Comparison of ENCODE assay signal across 8 mouse cellular contexts in genomic region chr7:110108524-110108923, GRCm38 (mm10). TPM values are rescaled to one million over a fixed set of nuclear protein-coding genes. Genes with fewer than 3 reads are reported as not detected.
DNase-seq lines count a peak whose midpoint lies in the region; ATAC-seq and TF ChIP-seq lines count a peak whose summit lies in the region.
"Not testable (repeated sequence)": the region's sequence is repeated elsewhere in the genome, so short reads cannot be mapped to it uniquely, and the experiment has no call there.

No protein-coding gene starts in this region.

- not testable (repeated sequence) for ATAC-seq in heart, embryonic 15.5 days (replicated peaks; ENCODE audit: insufficient number of reproducible peaks, insufficient read depth, low FRiP score, low read depth); kidney, embryonic 16.5 days (ENCODE audit: low FRiP score, low TSS enrichment); liver, embryonic 13.5 days (ENCODE audit: low read depth); stomach, embryonic 16.5 days (ENCODE audit: insufficient read depth, low FRiP score)

- H3K4me2 ChIP-seq in heart, embryonic 15.5 days = peak overlapping the region; percentile 50; the same call in 1 of the 2 replicates
- H3K4me2 ChIP-seq in kidney, embryonic 16.5 days (replicated peaks; ENCODE audit: low read depth, low read length); stomach, embryonic 16.5 days (ENCODE audit: low read depth, low read length): not testable (repeated sequence)
- H3K4me2 ChIP-seq in liver, embryonic 13.5 days = peak overlapping the region; percentile 50; the same call in 1 of the 2 replicates

- TF ChIP-seq EP300 in ES-Bruce4 (IDR thresholded peaks at IDR 0.05; ENCODE audit: insufficient read depth, low read depth, low read length) = not testable (repeated sequence)

- not testable (repeated sequence) for TF ChIP-seq POLR2A in ES-Bruce4 (IDR thresholded peaks at IDR 0.05; ENCODE audit: insufficient read depth, low read length); bone marrow macrophage, adult 2 months (IDR thresholded peaks at IDR 0.05; ENCODE audit: borderline replicate concordance, low read depth, low read length)

- H3K9ac ChIP-seq in ES-Bruce4 (ENCODE audit: low read depth, poor library complexity, severe bottlenecking) = peak overlapping the region; percentile 64; the same call in 1 of the 2 replicates
- not testable (repeated sequence) for H3K9ac ChIP-seq in heart, embryonic 15.5 days; liver, embryonic 13.5 days
- H3K9ac ChIP-seq in kidney, embryonic 16.5 days (replicated peaks; ENCODE audit: low read length) = peak overlapping the region; percentile 63; the same call in 1 of the 2 replicates
- H3K9ac ChIP-seq in stomach, embryonic 16.5 days (ENCODE audit: low read length) = peak overlapping the region; percentile 64; the same call in 1 of the 2 replicates

- WGBS in heart, embryonic 15.5 days = 89% methylated on average over 3 of the region's 3 CpGs
- WGBS in kidney, embryonic 16.5 days = 87% methylated on average over 3 of the region's 3 CpGs
- 83% methylated on average over 3 of the region's 3 CpGs for WGBS in liver, embryonic 13.5 days (ENCODE audit: insufficient replicate concordance)
- 93% methylated on average over 3 of the region's 3 CpGs for WGBS in macrophage (ENCODE audit: missing documents)
- WGBS in stomach, embryonic 16.5 days = 93% methylated on average over 3 of the region's 3 CpGs

- H3K27ac ChIP-seq in ES-Bruce4 (ENCODE audit: insufficient read depth, low read length) = 0 out of 2 replicates have a peak overlapping the region, but pooled peaks have one; percentile 29
- peak overlapping the region; percentile 75 for H3K27ac ChIP-seq in bone marrow macrophage, adult 2 months (ENCODE audit: insufficient read depth, low read depth, low read length)
- peak overlapping the region; percentile 80 for H3K27ac ChIP-seq in gastrocnemius, adult 2 months
- H3K27ac ChIP-seq in heart, embryonic 15.5 days = peak overlapping the region; percentile 77
- H3K27ac ChIP-seq in kidney, embryonic 16.5 days (ENCODE audit: low read length) = not testable (repeated sequence)
- H3K27ac ChIP-seq in liver, embryonic 13.5 days = 0 out of 2 replicates have a peak overlapping the region, but pooled peaks have one; percentile 35
- peak overlapping the region; percentile 83 for H3K27ac ChIP-seq in macrophage
- peak overlapping the region; percentile 80 for H3K27ac ChIP-seq in stomach, embryonic 16.5 days (ENCODE audit: low read length)

- H3K79me2 ChIP-seq in macrophage (ENCODE audit: inconsistent target) = not testable (repeated sequence)

- H3K9me3 ChIP-seq in ES-Bruce4 (replicated peaks; ENCODE audit: control insufficient read depth, insufficient read depth, low read length, poor library complexity, severe bottlenecking); heart, embryonic 15.5 days (replicated peaks); kidney, embryonic 16.5 days (ENCODE audit: low read length); liver, embryonic 13.5 days (replicated peaks); stomach, embryonic 16.5 days (replicated peaks; ENCODE audit: control insufficient read depth, low read length): not testable (repeated sequence)

- not testable (repeated sequence) for DNase-seq in gastrocnemius, adult 2 months; liver, embryonic 13.5 days

- H3K36me3 ChIP-seq in ES-Bruce4 (ENCODE audit: control insufficient read depth, insufficient read depth, low read length, poor library complexity, severe bottlenecking); heart, embryonic 15.5 days; kidney, embryonic 16.5 days (ENCODE audit: insufficient read depth, low read length); liver, embryonic 13.5 days; macrophage (ENCODE audit: inconsistent target); stomach, embryonic 16.5 days (ENCODE audit: control insufficient read depth, insufficient read depth, low read length): not testable (repeated sequence)

- not testable (repeated sequence) for H3K27me3 ChIP-seq in ES-Bruce4 (ENCODE audit: control insufficient read depth, insufficient read depth, low read length, poor library complexity, severe bottlenecking); heart, embryonic 15.5 days; kidney, embryonic 16.5 days (ENCODE audit: insufficient read depth, low read length); liver, embryonic 13.5 days; stomach, embryonic 16.5 days (ENCODE audit: control insufficient read depth, insufficient read depth, low read length)

- H3K4me3 ChIP-seq in ES-Bruce4 (ENCODE audit: low read depth, low read length); gastrocnemius, adult 2 months; heart, embryonic 15.5 days; kidney, embryonic 16.5 days (ENCODE audit: low read length); liver, embryonic 13.5 days (replicated peaks); macrophage (ENCODE audit: inconsistent target); stomach, embryonic 16.5 days (replicated peaks; ENCODE audit: low read length): not testable (repeated sequence)
- H3K4me3 ChIP-seq in bone marrow macrophage, adult 2 months (ENCODE audit: insufficient read depth, low read length) = peak overlapping the region; percentile 35; the same call in 1 of the 2 replicates

- TF ChIP-seq CTCF in ES-Bruce4 (IDR thresholded peaks at IDR 0.05; ENCODE audit: low read depth, low read length); bone marrow macrophage, adult 2 months (IDR thresholded peaks at IDR 0.05; ENCODE audit: low read depth, low read length); gastrocnemius, adult 2 months (IDR thresholded peaks at IDR 0.05): not testable (repeated sequence)

- not testable (repeated sequence) for H3K4me1 ChIP-seq in ES-Bruce4 (ENCODE audit: control insufficient read depth, insufficient read depth, low read length)
- H3K4me1 ChIP-seq in bone marrow macrophage, adult 2 months (ENCODE audit: control insufficient read depth, insufficient read depth, low read length) = peaks cover 12% of the 10 kb centered on the region
- peaks cover 16% of the 10 kb centered on the region for H3K4me1 ChIP-seq in heart, embryonic 15.5 days (replicated peaks)
- H3K4me1 ChIP-seq in kidney, embryonic 16.5 days (ENCODE audit: insufficient read depth, low read length) = peaks cover 14% of the 10 kb centered on the region
- H3K4me1 ChIP-seq in liver, embryonic 13.5 days (replicated peaks) = peaks cover 26% of the 10 kb centered on the region
- H3K4me1 ChIP-seq in stomach, embryonic 16.5 days (ENCODE audit: control insufficient read depth, insufficient read depth, low read length) = peaks cover 13% of the 10 kb centered on the region

- intact Hi-C loops in gastrocnemius, adult 2 months (cut with DNase I) = not testable (repeated sequence)

RNA-seq across cellular contexts. Expression of gene Wee1, which starts 13.3 kb away (rescaled TPM):
- 58.7 and 60.1 TPM in 2 replicates for polyA plus RNA-seq in ES-Bruce4 (2011; ENCODE audit: insufficient read depth, insufficient read length, low read depth, missing spikeins)
- polyA plus RNA-seq in bone marrow macrophage, adult 2 months (2012; ENCODE audit: insufficient read depth, insufficient read length, missing spikeins) = 7.1 and 7.2 TPM in 2 replicates
- total RNA-seq in gastrocnemius, adult 2 months (2021) = 1 to 10 TPM in 1 of 2 experiments, under 1 TPM in 1; 0.97 to 3.6 TPM
- polyA plus RNA-seq in heart, embryonic 15.5 days (2015; fragmentation: Nextera tagmentation; extraction: Ambion mirVana) = 22.5 and 25.5 TPM in 2 replicates
- polyA plus RNA-seq in kidney, embryonic 16.5 days (2015; fragmentation: Nextera tagmentation; extraction: Ambion mirVana) = 20.6 TPM in 2 replicates
- 10.2 and 12.2 TPM in 2 replicates for polyA plus RNA-seq in liver, embryonic 13.5 days (2015; fragmentation: Nextera tagmentation; extraction: Ambion mirVana)
- total RNA-seq in macrophage (2018; cell fraction: chromatin; rRNA removed) = 1 to 10 TPM in 25 of 26 experiments, under 1 TPM in 1; 0.83 to 9.7 (median 3.1) TPM
- total RNA-seq in macrophage (2018; cell fraction: cytosol; rRNA removed) = 10 to 100 TPM in 5 of 26 experiments, 1 to 10 TPM in 21; 3.3 to 13.9 (median 7.7) TPM
- total RNA-seq in macrophage (2018; cell fraction: nucleus; rRNA removed) = 10 to 100 TPM in 3 of 26 experiments, 1 to 10 TPM in 23; 3.3 to 20.2 (median 5.0) TPM
- polyA plus RNA-seq in macrophage (2018) = 6.0 to 21.4 TPM (median 10.7 TPM) in 3 replicates
- polyA plus RNA-seq in stomach, embryonic 16.5 days (2015; fragmentation: Nextera tagmentation; extraction: Ambion mirVana) = 17.9 and 18.9 TPM in 2 replicates

RNA-seq across cellular contexts. Expression of gene Zfp143, which starts 47.5 kb away (rescaled TPM):
- polyA plus RNA-seq in ES-Bruce4 (2011; ENCODE audit: insufficient read depth, insufficient read length, low read depth, missing spikeins) (40.0 and 42.7 TPM in 2 replicates), macrophage (2018) (9.7 to 17.2 TPM (median 11.3 TPM) in 3 replicates)
- polyA plus RNA-seq in bone marrow macrophage, adult 2 months (2012; ENCODE audit: insufficient read depth, insufficient read length, missing spikeins) = 17.4 and 22.2 TPM in 2 replicates
- total RNA-seq in gastrocnemius, adult 2 months (2021) = 1 to 10 TPM; 9.4 to 9.8 TPM
- polyA plus RNA-seq in heart, embryonic 15.5 days (2015; fragmentation: Nextera tagmentation; extraction: Ambion mirVana) = 11.9 and 14.7 TPM in 2 replicates
- 22.3 and 22.6 TPM in 2 replicates for polyA plus RNA-seq in kidney, embryonic 16.5 days (2015; fragmentation: Nextera tagmentation; extraction: Ambion mirVana)
- 10.3 and 11.1 TPM in 2 replicates for polyA plus RNA-seq in liver, embryonic 13.5 days (2015; fragmentation: Nextera tagmentation; extraction: Ambion mirVana)
- 10 to 100 TPM in 24 of 26 experiments, 1 to 10 TPM in 2; 4.6 to 27.2 (median 20.6) TPM for total RNA-seq in macrophage (2018; cell fraction: chromatin; rRNA removed)
- total RNA-seq in macrophage (2018; cell fraction: cytosol; rRNA removed) = 10 to 100 TPM in 20 of 26 experiments, 1 to 10 TPM in 6; 6.5 to 14.9 (median 11.1) TPM
- total RNA-seq in macrophage (2018; cell fraction: nucleus; rRNA removed) = 10 to 100 TPM in 22 of 26 experiments, 1 to 10 TPM in 4; 7.5 to 25.9 (median 17.0) TPM
- 15.0 and 15.9 TPM in 2 replicates for polyA plus RNA-seq in stomach, embryonic 16.5 days (2015; fragmentation: Nextera tagmentation; extraction: Ambion mirVana)
